Mouse (Mus musculus) A20 (cell line): ENCODE measurements around the gene Mllt11.

Experiments used
- DNase-seq: peaks from one replicate; pipeline ENCODE4 v3.0.0-alpha.2; 2011; ENCODE audit warnings: low read depth, low spot score

The Mllt11 gene

DNA sequence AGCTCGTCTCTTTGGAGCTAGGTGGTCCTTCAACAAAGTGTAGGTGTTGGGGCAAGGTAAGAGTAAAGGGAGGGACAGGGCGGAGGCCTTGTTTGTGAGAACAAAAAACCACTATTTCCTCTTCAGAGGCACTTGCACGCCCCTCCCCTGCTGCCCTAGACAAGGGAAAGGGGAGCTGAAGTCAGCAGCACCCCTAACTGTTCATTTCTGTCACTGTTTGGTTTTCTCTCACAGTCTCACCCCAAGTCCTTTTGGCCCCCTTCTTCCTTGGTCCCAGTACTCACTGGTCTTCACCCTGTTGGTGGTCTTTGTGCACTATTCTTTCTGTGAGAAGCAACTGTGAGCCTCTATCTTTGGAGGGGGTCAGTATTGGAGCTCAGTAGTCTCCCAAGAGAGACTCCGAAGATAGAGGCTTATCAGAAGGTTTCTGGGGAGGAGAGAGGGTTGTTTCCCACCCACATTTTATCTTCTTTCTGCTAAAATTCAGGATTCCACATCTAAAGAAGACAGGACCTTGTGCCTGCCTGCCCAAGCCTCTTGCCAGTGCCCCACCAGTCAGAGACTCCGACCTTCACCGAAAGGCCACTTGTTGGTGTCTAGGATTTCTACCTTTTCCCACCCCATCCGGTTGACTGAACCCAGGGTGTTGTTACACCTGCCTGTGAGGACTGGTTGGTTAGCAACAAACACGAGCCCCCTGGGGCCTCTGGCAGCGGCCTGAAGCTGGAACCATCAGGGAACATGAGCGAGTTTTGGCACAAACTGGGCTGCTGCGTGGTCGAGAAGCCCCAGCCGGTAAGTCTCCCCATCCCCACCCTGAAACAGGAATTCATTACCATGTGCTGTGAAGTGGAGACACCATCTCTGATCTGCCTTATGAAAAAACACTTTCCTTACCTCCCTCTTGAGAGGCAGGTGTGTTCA, at the start of gene Mllt11:
Gene Mllt11, minus strand, starts transcription at position 874 of the 924 bp plus-strand sequence.
- DNase-seq: peak; percentile 53

DNA sequence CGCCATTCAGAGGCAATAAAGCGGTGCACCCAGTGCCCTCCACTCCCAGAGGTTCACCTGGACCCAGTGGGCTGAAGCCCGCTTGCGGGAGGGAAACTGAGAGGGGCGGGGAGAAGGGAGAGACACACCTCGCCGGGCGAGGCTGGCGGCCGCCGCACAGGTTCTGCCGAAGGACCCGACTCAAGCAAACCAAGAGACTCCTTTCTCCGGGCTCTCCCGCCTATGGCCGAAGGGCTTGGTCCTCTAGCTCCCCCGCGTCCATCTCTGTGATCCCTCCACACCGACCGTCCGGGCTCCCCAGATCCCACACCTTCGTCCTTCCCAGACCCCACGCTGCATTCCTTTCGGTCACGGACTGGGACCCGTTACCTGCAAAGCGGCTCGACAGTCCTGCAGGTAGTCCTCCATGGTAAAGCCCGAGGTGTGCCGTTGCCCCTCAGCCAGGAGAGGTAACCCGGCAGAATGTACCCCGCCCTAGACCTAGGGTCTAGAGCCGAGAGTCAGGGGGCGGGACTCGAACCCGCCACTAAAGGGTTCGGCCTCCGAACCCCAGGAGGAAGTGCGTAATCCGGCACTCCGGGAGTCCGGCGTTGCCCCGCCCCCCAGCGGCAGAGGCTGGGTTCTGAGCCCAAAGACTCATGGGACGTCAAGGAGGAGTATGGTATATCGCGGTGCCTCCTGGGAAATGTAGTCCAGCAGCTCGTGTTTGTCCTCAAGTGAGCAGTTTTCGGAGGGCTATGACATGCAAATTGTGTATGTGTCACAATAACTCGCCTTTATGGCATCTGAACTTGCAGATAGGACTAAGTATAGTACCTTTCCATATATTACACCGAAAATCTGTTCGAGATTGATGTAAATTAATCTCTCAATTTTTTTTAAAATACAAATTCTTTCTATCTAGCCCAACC, 49.5 kb upstream of the Mllt11 start, which contains the start of the genes Mindy1 and Prune1:
Gene Mindy1, plus strand, starts transcription at position 130 of the 911 bp plus-strand sequence.
Gene Prune1, minus strand, starts transcription at position 861 of the 911 bp plus-strand sequence.
- DNase-seq: peak; percentile 99

DNA sequence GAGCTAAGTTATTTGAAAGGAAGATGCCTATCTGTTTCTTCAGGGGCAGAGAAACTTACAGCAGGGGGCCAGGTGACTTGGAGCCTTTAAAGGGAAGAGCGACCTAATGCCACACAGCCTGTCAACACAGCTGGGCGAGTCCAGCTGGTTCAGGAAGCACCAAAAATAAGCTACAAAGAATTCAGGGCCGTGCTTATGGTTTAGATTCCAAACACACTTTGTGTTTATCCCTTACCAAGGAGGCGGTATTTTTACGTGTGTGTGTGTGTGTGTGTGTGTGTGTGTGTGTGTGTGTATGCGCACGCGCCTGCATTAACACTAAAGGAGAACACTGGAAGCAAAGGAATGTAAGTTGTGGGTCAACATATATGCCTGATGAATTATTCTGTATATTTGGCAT, 48.8 kb upstream of the Mllt11 start:
- DNase-seq: peak; percentile 68

DNA sequence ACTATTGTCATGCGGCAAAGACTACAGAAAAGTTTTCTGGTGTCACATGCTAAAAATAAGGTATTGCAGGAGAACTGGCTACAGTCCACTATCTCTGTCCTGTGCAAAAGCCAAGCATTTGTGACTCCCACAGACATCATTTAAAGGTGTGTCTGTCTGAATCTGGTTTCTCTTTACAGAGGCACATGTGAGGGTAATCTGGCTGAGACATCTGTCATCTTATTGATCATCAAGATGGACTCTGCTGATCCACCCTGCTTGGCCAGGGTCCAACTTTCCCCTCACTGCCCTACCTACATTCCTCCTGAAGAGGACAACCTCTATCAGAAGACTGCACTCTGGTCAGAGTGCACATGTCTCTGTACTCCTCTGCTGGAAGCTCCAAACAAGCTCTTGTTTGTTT, 45.2 kb upstream of the Mllt11 start:
- no peak for DNase-seq

DNA sequence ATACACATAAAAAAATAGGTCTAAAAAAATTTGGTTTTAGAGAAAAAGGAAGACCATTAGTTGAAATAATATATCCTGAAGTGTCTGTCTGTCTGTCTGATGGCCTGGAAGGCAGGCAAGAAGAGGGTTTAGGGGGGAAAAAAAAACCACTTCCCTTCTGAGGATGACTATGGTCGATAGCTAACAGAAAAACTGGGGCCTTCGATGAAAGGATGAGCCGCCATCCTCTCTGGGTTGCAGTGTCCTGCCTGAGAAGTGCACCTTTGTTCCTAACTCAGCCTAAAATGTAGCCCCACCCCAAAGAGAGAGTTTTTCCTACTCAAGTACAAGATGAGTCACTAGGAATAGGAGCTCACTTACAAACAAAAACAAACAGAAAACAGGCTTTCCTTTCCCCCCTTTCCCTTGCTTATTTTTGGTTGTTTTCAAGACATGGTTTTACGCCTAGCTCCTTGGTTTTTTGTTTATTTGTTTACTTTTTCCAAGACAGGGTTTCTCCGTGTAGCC, 44.5 kb upstream of the Mllt11 start:
- no peak for DNase-seq

DNA sequence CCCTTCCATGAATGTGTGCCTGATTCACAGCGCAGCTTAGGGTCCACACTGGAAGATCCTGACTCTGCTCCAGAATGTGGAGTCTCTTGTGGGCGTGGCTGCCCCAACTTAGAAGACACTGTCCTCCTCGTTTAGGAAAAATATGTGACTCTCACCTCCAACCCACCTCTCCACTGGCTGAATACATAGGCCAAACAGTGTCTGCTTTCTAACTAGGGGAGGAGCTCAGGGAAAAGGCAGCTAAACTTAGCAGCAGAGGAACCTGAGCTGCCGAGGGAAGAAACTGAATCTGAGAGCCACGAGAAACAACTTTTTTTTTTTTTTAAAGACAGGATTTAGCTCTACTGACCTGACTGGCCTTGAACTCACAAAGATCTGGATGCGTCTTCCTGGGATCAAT, 43.2 kb upstream of the Mllt11 start:
- no peak for DNase-seq

DNA sequence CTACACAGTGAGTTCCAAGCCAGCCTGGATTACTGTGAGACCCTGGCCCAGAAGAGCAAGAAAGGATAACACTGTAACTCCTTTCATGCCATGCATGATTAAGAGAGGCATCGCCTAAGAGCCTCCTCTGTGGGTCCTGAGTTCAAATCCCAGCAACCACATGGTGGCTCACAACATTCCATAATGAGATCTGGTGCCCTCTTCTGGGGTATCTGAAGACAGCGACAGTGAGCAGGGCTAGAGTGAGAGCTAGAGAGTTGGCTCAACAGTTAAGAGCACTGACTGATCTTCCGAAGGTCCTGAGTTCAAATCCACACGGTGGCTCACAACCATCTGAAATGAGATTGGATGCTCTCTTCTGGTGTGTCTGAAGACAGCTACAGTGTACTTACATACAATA, 42.5 kb upstream of the Mllt11 start:
- no peak for DNase-seq

DNA sequence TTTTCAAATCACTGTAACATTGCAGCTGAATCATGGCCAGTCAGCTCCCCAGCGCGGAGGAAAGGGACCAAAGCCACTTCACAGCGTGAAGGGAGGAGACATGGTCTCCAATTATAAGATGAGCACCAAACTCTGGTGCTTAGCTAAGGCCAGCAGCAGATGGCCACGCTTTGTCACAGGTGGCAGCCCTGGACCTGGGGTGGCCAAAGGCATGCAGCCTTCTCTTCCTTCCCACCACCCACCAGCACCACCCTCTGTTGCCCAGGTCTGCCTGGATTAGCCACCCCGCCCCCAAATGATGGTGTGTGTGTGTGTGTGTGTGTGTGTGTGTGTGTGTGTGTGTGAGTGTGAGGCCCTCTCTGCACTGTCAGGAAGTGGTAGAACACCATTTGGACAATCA, 41.5 kb upstream of the Mllt11 start:
- no peak for DNase-seq

DNA sequence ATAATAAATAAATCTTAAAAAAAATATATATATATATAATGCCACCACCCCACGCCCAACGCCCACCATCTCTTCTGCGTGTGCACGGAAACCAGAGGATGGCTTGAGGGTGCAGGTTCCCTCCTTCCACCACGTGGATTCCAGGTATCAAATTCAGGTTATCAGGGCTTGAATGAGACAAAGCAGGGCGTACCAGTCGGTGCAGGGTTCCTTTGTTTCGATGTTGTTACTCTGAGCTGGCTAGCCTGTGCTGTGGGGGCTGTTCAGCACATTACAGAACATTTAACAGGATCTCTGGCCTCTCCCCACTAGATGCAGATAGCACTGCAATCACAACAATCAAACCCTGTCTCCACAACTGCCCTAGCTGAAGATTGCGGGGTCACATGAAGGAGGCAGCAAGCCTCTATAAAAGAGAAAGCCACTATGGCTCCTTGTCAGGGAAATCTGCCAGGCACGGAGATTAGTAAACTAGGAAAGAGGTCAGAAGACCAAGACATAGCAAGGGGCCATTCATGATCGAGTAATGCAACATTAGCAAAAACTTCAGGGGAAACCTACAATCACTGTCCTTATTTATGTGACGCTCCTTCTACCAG, 38.9 kb upstream of the Mllt11 start:
- no peak for DNase-seq

DNA sequence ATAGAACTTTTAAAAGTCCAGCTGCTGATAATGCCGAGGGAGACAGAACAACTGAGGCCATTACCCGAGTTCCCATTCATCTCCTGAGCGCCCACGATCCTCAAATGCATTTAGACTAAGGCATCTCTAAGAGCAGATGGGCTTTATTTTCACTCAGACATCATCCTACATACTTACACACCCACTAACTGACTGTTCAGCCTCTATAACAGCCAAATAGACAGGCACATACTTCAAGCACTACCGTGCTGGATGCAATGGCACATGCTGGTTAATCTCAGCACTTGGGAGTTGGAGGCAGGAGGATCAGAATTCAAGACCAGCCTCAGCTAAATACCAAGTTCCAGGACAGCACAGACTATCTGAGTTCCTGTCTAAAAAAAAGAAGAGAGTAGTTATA, 37.8 kb upstream of the Mllt11 start:
- DNase-seq: no peak

DNA sequence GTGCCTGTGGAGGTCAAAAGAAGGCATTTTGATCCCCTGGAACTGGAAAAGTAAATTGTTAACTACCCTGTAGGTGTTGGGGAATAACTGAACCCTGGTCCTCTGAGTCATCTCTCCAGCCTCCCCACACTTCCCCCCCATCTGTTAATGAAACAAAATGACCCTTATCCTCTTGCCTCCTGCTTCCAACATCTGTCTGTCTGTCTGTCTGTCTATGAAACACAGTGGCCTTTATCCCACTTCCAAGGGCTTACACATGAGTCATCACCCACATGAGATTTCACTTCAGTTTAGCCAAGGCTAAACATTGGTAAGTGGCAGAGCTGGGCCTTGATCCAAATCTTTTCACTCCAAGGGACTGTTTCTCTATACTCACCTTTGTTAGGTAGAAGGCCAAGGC, 35.9 kb upstream of the Mllt11 start:
- DNase-seq: no peak

DNA sequence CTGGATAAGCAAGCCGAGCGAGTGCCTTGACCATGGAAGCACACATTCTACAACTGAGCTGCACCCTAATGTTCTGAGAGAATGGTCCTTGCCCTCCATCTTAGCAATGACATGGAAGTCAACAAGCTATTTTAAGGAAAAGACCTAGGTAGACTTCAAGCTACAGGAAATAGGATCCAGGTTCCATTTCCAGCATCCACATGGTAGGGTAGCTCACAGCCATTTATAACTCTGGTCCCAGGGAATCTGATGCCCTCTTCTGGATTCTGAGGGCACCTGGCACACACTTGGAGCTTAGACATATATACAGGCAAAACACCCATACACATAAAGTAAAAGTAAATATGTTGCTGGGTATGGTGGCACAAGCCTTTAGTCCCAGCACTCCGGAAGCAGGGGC, 34.1 kb upstream of the Mllt11 start:
- DNase-seq: no peak

DNA sequence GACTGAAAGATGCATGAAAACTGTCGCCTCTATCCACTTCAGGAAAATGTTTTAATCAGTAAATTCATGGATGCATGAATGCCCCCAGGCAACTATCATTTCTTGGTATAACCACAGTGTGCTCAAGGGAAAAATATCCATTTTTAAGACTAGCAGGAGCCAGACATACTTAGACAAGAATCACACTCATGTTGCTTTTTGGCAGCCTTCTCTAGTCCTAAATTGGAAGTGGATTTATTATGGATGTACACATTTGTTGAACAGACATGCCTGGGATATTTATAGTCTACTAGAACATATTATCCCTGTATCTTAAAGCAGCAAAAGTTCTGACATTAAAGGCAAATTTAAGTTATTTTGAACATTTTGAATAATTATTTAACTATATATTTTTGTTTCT, 32.8 kb upstream of the Mllt11 start:
- no peak for DNase-seq

DNA sequence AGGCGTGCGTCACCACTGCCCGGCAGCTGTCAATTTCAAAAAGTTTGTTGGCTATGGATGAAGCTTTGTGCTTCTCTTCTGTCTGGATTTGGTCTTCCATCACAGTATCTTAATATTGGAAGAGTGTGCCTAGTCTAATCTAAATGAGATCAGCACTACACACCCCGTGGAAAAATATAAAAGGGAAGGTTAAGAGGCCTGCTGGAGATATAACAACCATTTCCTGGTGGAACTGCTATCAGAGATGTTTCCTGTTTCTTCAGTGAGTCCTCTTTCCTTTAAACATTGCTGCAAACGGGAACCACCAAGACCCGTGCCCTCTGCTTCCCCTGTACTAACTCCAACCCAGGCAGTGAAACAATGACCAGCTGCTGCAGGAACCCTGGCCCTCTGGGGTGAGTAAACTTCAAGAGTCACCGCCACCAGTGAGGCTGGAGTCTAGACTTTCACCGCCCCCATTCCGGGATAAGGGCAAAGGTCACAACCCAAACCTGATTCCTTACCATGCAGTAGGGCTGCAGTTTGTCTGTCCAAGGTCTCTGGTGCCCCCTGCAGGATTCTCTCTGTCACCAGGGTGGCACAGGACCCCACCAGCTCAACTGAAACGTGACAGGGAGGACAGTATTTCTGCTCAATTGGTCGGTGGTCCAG, 31.2 kb upstream of the Mllt11 start:
- DNase-seq: peak; percentile 68

DNA sequence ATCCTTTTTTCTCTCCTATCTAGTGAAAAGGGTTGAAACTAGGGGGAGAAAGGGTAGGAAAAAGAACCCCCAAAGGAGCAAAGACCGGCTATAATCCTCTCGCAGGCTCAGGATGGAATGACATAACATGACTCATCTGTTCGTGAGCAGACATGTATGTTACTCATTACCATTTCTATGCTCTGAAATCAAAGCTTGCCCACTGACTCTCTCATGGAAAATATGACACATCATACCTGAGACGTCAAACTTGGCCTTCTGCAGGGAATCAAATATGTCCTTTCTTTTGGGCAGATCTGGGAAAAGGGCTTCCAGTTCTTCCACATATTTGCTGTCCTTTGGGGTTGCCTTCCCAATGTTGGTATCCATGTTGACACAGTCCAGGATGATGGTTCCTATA, 30.0 kb upstream of the Mllt11 start:
- no peak for DNase-seq

DNA sequence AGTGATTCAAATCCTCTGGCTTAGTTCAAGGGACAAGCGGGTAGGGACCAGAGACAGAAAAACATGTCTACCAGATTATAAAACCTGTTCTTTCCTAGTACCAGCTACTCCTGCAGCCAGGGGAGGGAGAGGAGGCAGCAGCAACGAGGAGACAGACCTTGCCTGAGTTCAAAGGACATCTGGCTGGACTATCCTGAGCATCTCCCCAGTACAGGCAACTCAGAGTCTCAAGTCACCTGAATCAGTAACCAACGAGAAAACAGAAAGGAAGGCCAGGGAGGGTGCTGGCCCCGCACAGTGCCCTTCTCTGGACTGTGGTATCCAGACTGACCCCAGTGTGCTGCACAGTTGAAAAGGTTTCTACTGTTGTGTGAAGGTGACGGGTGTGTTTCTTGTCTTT, 25.0 kb upstream of the Mllt11 start:
- DNase-seq: no peak

DNA sequence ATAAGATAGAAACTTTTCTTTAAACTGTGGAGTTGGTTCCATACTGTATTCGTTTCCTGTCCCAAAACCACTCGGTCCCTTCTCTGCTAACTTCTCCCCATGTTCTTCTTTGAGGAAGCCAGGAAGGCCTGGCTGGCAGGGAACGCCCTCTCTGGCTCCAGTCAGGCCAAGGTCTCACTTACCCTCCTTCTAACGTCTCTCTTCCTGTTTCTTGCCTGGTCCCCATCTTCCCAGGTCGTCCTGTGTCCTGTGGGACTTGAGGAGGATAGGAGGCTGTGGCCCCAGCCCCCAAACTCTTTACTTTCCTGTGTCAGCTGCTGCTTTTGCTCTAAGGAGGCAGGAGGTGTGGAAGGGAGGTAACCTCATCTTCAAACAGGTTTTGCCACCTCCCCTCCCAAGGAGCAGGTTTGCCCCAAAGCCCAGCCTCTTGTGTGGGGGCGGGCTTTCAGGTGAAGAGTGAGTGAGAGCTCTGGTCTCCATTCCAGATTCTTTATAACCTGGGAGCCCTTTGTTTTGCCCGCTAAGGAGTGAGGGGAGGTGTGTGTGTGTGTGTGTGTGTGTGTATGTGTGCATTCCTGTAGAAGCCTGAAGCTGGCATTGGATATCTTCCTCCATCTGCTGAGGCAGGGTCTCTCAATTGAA, 18.9 kb upstream of the Mllt11 start, which contains the start of gene Bnipl:
Gene Bnipl, minus strand, starts transcription at position 411 of the 642 bp plus-strand sequence.
- no peak for DNase-seq

DNA sequence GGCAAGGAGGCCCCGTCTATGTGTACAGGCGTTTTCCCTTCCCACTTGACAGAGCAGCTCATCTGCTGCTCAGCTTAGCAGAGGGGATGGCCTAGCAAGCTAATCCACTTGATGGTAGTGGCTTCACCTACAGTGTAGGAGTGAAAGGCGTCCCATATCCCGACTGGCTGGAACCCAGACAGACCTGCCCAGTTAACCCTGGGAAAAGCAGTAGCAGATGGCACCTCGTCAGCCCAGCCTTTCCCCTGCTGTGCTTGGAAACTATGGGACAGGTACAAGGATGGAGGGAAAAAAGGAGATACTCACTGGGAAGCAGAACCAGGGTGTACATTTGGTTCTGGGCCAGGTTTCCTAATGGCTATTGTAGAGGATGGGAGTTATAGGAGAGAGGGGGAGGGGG, 18.4 kb upstream of the Mllt11 start:
- no peak for DNase-seq

DNA sequence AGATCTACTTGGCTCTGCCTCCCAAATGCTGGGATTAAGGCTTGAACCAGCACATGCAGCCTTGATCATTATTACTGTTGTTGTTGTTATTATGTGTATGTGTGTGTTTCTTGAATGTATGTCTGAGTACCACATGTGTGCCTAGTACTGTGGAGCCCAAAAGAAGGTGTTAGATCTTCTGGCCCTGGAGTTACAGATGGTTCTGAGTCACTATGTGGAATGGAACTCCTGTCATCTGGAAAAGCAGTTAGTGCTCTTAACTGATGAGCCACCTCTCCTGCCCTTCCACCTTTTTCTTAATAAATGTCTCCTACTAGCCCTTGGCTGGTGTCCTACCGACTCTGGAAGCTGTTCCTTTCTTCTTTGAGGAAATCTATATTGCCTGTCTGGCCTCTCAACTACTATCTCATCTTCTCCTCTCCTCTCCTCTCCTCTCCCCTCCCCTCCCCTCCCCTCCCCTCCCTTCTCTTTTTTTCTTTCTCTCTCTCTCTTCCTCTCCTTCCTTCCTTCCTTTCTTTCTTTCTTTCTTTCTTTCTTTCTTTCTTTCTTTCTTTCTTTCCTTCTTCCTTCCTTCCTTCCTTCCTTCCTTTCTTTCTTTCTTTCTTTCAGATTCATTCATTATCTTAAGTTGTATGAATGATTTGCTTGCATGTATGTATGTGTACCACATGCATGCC, 15.8 kb upstream of the Mllt11 start:
- DNase-seq: no peak
